Mouse (Mus musculus) 3T3-L1 (cell line): ENCODE results near the gene H2afz.
"Not testable (repeated sequence)": the region's sequence is repeated elsewhere in the genome, so short reads cannot be mapped to it uniquely, and the experiment has no call there.

Experiments used
- DNase-seq: peaks from one replicate; pipeline ENCODE4 v3.0.0-alpha.2; 2015; ENCODE audit warnings: low read depth, low spot score

Gene H2afz

DNA sequence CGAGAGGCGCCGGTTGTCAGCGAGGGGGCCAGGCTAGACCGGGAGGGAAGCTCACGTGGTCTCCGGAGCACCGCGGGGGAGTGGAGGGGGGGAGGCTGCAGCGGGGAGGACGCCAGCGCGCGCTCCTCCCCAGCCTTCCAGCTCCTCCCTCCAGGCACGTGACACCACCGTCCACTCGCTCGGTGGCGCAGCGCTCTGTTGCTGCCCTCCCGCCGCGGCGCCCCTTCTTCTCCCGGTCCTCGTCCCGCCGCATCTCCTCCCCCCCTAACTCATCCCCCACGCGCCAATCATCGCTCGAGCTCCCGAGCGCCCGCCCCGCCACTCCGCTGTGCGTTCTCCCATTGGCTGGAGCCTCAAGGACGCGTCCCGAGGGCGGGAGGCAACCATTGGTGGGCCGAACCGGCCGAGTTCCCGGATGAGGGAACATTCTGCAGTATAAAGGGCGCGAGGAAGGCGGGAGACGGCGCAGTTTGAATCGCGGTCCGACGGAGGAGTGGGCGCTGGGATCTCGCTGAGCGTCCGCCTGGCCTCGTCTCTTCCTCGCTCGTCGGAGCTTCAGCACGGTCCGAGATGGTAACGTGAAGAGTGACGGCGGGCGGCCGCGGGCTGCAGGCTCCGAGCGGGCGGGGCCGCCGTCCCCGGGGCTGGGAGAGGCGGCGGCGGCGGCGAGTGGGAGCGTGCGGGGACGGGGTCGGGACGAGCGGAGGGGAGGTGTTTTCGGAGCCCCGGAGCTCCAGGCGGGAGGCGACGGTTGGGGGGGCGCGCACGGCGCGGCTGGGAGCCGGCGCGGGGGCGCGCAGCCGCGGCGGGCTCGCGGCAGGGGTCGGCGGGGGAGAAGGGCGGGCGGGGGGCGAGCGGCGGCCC lies at the start of gene H2afz:
Gene H2afz, plus strand, starts transcription at position 364 of the 864 bp plus-strand sequence.
- DNase-seq: peak; percentile 96

DNA sequence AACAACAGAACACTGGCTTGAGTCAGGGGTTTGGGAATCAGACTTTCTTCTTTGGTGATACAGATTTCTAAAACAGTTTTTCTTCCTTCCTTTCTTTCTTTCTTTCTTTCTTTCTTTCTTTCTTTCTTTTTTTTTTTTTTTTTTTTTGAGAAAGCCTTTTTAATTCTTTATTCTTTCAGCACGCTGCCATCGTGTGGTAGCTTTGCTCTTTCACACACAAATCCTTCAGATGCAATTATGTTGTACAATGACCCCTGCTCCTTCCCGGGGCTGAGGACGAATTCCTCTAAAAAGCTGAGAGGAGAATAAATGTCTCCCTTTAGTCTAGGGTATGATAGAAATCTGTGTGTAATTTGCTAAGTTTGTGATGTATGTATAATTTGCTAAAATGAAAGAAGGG lies 45.6 kb upstream of the H2afz start:
- DNase-seq: peak; percentile 55

DNA sequence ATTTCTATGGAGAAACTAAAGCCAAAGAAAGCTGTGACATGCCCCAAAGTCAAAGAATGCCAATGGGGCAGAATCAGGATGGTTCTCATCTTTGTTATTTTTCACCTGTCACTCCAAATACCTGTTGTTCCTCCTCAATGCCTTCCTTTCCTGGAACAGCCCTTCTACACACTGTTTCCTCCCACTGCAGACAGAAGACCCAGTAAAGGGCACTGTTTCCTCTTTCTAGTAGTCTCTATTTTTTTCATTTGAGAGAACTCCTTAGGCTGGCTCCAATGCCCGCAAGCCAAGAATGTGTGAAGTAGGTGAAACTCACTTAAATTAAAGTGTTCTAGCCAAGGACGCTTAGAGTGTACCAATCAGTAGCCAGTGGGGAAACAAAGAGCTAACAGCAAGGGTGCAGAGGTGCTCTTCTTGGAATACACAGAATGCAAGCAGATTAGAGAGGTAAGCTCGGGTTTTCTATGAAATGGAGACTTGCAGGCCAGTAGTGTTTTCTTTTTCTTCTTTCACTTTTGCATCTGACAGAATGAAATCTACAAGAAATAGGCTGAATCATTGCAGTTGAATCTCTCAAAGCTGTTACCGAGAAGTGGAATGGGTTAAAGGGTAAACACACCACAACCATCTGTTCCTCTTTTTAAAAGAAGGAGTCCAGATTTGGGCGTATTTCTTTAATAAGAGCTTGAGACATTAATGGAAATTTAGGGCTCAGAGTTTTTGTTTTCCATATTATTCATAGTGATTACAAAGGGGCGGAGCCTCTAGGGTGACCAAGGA lies 43.4 kb upstream of the H2afz start:
- no peak for DNase-seq

DNA sequence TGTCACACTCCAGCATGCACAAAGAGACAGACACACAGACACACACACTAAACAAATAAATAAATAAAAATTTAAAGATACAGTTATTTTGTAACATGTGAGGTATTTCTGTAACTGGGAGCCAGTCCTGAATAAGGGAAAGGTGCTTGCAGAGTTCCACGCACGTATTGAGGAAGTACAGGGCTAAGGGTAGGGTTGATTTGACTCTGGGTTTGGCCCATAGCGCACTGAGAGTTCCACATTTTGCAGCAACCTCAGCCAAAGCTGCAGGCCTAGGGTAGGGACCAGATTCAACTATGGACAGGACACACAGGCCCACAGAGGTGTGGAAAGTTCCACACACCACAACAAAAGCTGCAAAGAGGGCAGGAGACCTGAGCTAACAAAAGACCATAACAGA lies 41.0 kb upstream of the H2afz start:
- no peak for DNase-seq

DNA sequence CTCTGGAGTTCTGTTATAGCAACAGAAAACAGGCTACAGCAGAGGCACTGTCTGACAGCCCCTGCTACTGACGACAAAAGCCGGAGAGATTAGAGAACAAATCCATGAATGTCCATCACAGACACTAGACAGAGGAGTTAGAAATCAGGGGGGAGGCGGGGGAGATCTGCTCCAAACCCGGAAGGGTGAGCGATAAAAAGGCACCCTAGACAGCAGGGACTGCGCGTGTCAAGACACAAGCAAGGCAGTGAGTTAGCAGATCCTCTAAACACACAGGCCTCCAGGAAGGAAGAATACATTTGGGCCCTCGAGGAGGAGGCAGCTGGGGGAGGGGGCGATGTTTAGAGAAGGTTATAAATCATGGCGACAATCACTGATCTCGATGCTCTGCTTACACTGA lies 36.6 kb upstream of the H2afz start:
- DNase-seq: no peak

DNA sequence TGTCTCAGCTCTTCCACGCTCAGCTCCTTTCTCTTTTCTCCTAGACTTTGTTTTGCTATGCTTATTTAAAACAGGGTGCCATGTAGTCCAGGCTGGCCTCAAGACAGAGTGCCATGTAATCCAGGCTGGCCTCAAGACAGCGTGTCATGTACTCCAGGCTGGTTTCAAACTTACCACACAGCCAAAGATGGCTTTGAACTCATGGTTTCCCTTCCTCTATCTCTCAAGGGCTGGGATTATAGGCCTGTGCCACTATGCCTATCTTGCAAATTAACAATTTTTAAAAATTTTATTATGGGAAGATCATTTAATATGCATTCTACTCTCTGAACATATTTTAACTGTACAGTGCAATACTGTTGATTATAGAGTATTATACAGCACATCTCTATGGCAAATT lies 33.1 kb upstream of the H2afz start:
- no peak for DNase-seq

DNA sequence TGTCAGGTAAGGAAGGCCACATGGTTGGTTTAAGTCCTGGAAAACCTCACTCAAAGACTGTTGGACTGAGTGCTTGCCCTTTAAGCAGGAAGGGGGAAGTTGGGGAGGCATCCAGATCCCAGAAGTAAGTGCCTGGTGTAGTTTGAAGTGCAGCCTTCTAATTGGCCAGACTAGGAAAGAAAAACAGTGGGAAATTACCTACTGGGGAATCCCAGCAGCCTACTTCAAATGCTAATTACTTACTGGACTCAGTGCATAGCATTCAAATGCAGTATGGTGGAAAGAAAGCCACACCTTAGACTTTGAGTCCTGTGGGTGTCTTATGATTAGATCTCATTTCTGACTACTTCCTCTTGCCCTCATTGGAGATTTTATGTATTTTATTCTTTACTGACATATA lies 31.2 kb upstream of the H2afz start:
- DNase-seq: no peak

DNA sequence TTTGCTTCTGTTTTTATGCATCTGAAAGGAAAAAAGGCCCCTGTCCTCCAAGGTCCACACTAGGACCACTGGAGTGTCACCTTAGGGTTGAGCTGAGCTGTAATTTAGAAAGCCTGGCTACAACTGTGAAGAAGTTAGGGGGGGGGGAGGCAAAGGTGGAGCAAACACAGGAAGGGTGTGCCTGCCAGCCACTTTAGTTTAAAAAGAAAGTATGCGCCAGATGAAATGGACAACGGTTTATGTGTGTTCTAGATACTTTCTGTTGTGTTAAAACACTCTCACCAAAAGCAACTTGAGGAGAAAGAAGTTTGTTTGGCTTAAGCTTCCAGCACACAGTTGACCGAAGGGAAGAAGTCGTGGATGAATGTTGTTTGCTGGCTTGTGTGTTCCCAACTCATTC lies 30.6 kb upstream of the H2afz start:
- no peak for DNase-seq

DNA sequence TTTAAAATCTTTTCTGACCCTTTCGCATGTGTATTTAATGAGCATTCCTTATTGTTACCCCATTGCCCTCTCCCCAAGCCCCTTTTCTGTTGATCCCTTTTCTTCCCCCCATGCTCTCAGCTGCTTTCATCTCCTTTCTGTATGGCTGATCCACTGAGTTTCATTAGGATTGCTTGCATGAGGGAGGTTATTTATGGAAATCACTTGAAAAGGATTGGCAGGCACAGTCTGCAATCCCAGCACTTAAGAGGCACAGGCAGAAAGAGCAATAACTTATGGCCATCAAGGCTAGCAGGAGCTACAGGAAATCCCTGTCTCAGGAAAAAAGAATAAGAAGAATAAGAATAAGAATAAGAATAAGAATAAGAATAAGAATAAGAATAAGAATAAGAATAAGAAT lies 27.7 kb upstream of the H2afz start:
- no peak for DNase-seq

DNA sequence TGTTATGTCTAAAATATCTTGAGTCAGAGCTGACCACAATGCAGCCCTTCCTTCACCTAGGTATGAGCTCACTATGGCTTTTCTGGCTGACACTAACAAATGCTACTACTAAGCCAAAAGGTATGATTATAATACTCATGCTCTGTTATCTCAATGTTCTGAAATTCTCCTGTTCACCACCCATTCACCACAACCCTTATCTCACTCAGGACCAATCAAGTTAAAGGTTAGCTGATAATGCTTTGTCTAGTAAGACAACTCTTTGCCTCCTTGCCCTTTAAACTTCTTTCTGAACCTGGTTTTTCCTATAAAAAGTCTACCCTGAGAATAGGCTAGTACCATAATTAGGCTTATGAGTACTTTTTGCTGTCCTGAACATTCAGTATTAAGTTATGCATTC lies 26.1 kb upstream of the H2afz start:
- no peak for DNase-seq

DNA sequence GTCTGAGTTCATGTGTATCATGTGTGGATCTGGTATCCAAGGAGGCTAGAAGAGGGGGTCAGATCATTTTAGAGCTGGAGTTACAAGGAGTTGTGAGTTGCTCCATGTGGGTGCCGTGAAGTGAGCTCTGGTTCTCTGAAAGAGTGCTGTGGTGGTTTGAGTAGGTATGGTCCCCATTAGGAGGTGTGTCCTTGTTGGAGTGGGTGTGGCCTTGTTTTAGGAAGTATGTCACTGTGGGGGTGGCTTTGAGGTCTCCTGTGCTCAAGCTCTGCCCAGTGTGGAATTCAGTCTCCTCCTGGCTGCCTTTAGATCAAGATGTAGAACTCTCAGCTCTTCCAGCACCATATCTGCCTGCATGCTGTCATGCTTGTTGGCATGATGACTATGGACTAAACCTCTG lies 21.3 kb upstream of the H2afz start:
- no peak for DNase-seq

DNA sequence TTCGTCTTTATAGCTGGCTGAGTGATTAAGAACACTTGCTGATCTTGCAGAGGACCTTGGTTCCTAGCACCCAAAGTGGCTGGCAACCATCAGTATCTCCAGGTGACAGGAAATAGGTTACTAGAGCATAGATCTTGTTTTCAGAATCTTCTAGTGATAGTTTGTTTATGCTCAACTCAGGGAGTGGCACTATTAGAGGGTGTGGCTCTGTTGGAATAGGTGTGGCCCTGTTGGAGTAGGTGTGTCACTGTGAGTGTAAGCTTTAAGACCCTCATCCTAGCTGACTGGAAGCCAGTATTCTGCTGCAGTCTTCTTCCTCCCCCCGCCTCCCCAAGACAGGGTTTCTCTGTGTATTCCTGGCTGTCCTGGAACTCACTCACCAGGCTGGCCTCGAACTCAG lies 20.0 kb upstream of the H2afz start:
- DNase-seq: no peak

DNA sequence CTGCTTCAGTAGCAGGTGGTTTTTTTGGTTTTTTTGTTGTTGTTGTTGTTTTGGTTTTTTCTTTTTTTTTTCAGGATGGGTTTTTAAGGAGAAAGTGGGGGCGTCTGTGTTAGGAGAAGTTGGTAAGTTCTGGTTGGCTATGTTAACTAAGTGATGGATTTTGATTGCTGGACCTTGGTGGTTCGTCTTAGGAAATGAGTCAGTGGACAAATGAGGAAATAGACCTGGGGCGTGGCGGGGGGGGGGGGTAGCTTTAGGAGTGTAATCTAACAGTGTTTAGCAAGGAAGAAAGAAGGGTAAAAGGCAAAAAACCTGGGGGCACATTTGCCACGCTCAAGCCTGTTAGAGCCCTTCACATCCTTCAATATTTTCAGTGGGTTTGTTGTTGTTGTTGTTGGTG lies 17.7 kb upstream of the H2afz start:
- no peak for DNase-seq

DNA sequence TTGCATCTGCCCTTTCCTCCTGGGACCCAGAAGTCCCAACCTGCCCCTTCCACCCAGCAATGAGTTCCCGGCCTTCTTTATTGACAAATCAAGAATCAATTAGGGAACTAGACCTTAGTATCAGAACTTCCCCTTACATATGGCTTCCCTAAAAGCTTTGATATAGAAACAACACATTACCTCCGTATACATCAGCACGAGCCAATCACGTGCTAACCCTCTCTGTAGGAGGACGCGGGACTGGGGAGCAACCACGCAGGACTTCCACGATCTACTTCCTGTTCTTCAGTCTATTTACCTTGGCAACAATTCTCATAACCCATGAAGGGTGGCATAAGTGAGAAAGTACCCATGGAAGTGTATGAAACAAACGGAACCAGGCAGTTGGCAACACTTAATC lies 15.9 kb upstream of the H2afz start:
- DNase-seq: no peak

DNA sequence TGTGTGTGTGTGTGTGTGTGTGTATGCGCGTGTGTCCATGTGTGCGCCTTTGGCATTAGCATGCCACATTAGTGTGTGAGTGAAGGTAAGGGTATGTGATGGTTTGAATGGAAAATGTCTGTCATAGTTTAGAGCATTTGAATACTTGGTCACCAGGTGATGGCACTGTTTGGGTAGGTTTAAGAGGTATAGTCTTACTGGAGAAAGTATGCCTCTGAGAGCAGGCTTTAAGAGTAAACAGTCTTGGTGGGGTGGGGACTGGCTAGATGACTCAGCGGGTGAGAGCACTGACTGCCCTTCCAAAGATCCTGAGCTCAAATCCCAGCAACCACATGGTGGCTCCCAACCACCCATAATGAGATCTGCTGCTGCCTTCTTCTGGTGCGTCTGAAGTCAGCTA lies 14.6 kb upstream of the H2afz start:
- peak; percentile 73 for DNase-seq

DNA sequence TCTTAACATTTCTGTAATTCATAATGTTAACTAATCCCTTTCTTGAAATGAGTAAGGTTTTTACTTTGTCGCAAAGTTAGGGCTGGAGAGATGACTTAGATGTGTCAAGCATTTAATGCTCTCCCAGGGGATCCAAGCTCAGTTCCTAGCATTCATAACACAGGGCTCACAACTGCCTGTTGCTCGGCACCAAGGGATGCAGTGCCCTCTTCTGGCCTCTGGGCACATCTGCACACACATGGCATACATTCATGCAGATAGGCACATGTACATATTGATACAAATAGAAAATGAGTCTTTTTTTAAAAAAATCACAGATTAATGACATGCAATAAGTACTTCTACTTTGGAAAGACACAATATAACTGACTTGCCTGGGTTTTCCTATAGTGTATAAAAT lies 13.1 kb upstream of the H2afz start:
- no peak for DNase-seq

DNA sequence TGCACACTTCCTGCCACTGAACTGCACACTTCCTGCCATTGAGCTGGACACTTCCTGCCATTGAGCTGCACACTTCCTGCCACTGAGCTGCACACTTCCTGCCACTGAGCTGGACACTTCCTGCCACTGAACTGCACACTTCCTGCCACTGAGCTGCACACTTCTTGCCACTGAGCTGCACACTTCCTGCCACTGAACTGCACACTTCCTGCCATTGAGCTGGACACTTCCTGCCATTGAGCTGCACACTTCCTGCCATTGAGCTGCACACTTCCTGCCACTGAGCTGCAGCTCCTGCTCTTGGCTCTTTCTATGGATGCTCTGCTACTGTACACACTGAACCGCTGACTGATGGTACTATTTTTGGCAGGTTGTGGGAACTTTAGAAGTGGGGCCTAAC lies 11.3 kb upstream of the H2afz start:
- DNase-seq: not testable (repeated sequence)

DNA sequence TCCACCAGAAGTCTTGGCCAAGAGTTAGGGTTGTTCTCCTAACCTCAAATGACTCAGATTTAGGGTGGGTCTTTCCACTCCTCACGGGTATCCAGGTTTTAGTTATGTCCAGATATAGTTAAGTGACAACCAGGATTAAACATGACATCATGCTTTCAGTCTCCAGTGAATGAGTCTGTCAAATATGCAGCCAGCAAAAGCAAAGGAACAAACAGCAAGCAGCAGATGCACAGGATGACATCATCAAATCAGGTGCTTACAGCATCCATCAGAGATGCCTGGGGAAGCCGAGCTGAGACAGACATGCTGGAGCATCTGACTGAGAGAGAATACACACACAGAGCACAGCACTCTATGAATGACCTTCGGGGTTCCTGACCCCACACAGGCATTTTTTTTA lies 9.0 kb upstream of the H2afz start:
- DNase-seq: peak; percentile 53

DNA sequence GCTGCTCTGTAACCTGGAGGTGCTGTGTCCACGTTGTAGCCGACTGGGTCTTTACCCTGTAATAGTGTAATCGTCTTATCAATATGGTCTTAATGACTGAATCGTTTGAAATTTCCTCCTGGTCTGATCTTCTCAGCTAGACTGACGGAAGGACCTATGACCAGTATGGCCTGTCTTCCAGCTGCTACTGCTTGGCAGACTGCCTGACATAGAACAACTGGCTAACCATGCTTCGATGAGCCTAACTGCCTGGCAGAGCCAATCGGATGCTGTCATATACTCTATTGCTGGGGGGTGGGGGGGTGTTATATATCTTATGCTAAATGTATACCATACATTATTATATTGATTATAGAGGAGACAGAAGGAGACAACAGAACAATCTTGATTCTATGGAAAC lies 8.2 kb upstream of the H2afz start:
- DNase-seq: no peak

DNA sequence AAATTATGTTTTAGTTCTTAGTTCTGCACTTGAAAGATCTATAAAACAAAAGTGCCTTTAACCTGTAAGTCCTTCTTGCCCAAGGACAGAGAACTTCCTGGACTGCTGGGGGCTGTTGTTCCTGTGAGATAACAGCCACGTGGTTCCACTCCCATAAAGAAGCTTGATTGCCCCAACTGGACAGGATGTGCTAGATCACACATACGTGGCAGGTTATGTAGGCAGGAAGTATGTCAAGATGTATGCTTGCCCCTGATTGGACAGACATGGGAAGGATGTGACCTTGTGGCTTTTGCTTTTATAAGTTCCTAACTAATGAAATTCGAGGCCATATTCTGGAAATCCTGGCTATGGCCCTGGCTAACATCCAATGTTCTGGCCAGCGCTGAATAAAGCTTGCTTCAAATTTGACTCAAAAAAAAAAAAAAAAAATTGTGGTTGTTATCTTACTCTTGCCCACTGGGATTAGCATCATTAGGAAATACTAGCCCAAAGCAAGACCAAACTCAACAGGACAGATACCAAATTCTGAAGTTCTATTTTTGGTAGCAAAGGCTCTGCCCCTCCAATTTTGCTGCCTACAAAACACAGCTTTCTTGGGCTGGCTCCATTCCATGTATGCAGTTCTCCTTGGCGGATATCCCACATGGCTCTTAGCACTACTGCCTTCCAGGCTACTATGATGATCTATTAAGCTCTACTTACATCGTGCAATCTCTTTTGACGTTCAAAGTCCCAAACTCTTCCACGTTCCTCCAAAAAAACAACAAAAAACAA lies 3.7 kb upstream of the H2afz start:
- DNase-seq: peak; percentile 63

DNA sequence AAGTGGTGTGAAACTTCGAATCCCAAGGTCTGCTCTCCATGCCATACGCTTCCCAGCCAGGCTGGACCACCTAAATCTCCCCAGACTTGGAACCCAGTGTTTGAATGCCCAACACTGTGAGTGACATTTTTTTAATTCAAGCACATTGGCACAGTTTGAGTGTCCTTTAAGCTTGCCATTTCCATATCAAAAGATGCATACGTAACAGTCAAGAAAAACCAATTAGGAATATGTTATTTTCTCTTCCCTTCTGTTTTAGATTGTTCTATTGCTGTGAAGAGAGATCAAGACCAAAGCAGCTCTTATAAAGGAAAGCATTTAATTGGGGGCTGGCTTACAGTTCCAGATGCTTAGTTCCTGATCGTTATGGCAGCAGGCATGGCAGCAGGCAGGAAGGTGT lies 2.9 kb upstream of the H2afz start:
- no peak for DNase-seq

DNA sequence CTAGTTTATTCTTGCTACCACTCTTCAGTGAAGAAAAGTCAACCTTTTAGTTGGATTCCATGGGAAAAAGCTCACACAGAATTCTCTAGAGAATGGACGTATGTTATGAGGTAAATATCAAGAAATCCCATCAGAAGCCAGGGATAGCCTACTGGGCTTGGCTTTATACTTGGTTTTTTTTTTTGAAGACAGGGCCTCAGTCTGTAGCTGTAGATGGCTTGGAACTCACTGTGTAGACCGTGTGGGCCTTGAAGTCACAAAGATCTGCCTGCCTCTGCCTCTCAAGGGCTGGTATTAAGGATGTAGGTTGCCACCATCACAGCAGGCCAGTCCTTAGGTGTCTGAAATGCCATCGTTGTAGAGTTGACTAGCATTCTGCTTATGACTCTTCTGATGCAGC lies 1.7 kb upstream of the H2afz start:
- DNase-seq: no peak
